Mouse (Mus musculus): ENCODE measurements at regions not wholly inside any gene's neighbourhood (a gene's known extent, or its start where the extent isn't known, plus 50 kb on each side); places are given as distances from the start of the nearest gene placed in this dataset.

DNA sequence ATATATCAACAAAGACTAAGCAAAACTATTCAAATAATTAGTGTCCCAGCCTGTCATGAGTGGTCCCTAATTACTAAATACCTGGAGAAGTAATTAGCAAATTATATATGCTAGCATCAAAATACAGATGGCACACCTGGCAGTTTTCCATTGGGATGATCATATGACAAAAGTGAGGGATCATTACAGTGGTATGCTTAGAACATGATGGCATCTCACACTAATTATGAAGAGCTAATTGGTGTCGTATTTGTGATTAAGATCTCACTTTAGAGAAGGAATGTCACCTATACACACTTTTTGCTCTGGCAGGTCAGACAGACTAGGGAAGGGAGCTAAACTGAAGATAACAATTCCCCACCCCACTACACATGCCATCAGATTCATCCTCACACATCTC, 425.1 kb downstream of the Slc22a22 start:
- TF ChIP-seq CTCF (IDR thresholded peaks at IDR 0.05; ENCODE audit: low read depth, low read length) (no peak), POLR2A (IDR thresholded peaks at IDR 0.05; ENCODE audit: extremely low read depth, insufficient read depth, low read length) (no peak)
